Mouse (Mus musculus): Measurements from ENCODE around the gene Rtel1. TPM values are rescaled to one million over a fixed set of nuclear protein-coding genes. Genes with fewer than 3 reads are reported as not detected.

The Rtel1 gene
- polyA plus RNA-seq (2015; fragmentation: Nextera tagmentation; extraction: Ambion mirVana), result 10.0 and 10.5 TPM in 2 replicates

GRCm38 (mm10) chr2:181319248-181320102, at the start of gene Rtel1:
Rtel1 (plus strand) TSS chr2:181319739.
- H3K4me1 ChIP-seq (replicated peaks; ENCODE audit: control insufficient read depth, insufficient read depth, low read length), result 0 out of 2 replicates have a peak, but pooled peaks cover 3% of the 10 kb centered on the region

GRCm38 (mm10) chr2:181272092-181272491, 47.4 kb upstream of the Rtel1 start:
- H3K9ac ChIP-seq (ENCODE audit: low read depth, low read length), result no peak overlapping the region
- no peak for ATAC-seq
- no peak overlapping the region for H3K4me3 ChIP-seq (ENCODE audit: low read depth, low read length)
- no peaks in the 10 kb centered on the region for H3K27me3 ChIP-seq (replicated peaks; ENCODE audit: control insufficient read depth, insufficient read depth, low read length)
- no peak overlapping the region for H3K4me2 ChIP-seq (replicated peaks; ENCODE audit: low read depth)
- no peaks in the 10 kb centered on the region for H3K4me1 ChIP-seq (replicated peaks; ENCODE audit: control insufficient read depth, insufficient read depth, low read length)
- H3K9me3 ChIP-seq (ENCODE audit: control insufficient read depth), result no peaks in the 10 kb centered on the region
- peaks cover 43% of the 10 kb centered on the region for H3K36me3 ChIP-seq (ENCODE audit: control insufficient read depth, insufficient read depth)
- H3K27ac ChIP-seq (ENCODE audit: low read depth, low read length), result no peak overlapping the region
- no peak for TF ChIP-seq CTCF (IDR thresholded peaks at IDR 0.05; ENCODE audit: low read depth)
- WGBS, result 87% methylated on average over 2 of the region's 2 CpGs

More at GRCm38 (mm10) chr2:181319248-181320102, at the start of gene Rtel1:
- no peaks in the 10 kb centered on the region for H3K9me3 ChIP-seq (ENCODE audit: control insufficient read depth)
- peak within 1 kb of the TSS; percentile 43; the same call in 1 of the 2 replicates for H3K27ac ChIP-seq (ENCODE audit: low read depth, low read length)
- peak; percentile 20; the same call in 1 of the 2 replicates for TF ChIP-seq CTCF (IDR thresholded peaks at IDR 0.05; ENCODE audit: low read depth)
- peak; percentile 91 for ATAC-seq
- 6% methylated on average over 40 of the region's 40 CpGs for WGBS
- H3K4me2 ChIP-seq (replicated peaks; ENCODE audit: low read depth), result peak within 1 kb of the TSS; percentile 71
- H3K4me3 ChIP-seq (ENCODE audit: low read depth, low read length), result peak within 1 kb of the TSS; percentile 47
- H3K36me3 ChIP-seq (ENCODE audit: control insufficient read depth, insufficient read depth), result peaks cover 22% of the 10 kb centered on the region; the same call in 1 of the 2 replicates
- H3K9ac ChIP-seq (ENCODE audit: low read depth, low read length), result 0 out of 2 replicates have a peak within 1 kb of the TSS, but pooled peaks have one; percentile 19
- H3K27me3 ChIP-seq (replicated peaks; ENCODE audit: control insufficient read depth, insufficient read depth, low read length), result peaks cover 7% of the 10 kb centered on the region

DNA sequence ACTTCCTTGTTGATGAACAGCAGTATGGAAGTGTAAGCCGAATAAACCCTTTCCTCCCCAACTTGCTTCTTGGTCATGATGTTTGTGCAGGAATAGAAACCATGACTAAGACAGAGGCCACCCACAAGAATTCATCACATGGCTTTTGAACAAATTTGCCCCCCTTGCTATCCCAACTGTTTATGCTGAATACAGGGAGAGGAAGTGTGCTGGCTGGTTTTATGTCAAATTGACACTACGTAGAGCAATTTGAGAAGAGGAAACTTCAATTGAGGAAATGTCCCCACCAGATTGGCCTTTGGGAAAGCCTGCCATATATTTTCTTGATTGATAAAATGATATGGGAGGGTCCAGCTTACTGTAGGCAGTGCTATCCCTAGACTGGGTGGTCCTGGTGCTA, 45.7 kb upstream of the Rtel1 start:
- Histone ChIP-seq H3K4me3 (ENCODE audit: low read depth, low read length) (no peak overlapping the region), H3K4me2 (replicated peaks; ENCODE audit: low read depth) (no peak overlapping the region), H3K4me1 (replicated peaks; ENCODE audit: control insufficient read depth, insufficient read depth, low read length) (no peaks in the 10 kb centered on the region), H3K27me3 (replicated peaks; ENCODE audit: control insufficient read depth, insufficient read depth, low read length) (no peaks in the 10 kb centered on the region), H3K27ac (ENCODE audit: low read depth, low read length) (0 out of 2 replicates have a peak overlapping the region, but pooled peaks have one; percentile 7), H3K9ac (ENCODE audit: low read depth, low read length) (no peak overlapping the region), H3K9me3 (ENCODE audit: control insufficient read depth) (no peaks in the 10 kb centered on the region), H3K36me3 (ENCODE audit: control insufficient read depth, insufficient read depth) (peaks cover 47% of the 10 kb centered on the region)
- WGBS, result 92% methylated on average over 2 of the region's 2 CpGs
- TF ChIP-seq CTCF (IDR thresholded peaks at IDR 0.05; ENCODE audit: low read depth), result no peak
- no peak for ATAC-seq

DNA sequence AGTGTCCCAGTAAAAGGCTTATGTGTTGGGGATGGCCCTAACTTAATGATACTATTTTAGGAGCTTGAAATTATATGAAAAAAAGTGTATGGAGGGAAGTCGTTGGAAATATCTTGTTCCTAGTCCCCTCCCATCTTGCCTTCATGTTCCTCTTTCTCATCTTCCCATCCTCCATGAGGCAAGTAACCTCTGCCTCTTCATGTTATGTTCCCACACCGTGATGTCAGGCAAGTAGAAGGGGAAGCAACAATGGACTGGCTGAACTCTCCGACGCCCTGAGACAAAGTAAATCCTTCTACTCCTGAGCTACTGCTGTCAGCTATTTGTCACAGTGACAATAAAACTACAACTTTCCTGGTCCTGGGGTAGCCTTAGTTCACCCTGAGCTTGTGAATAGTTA, 44.9 kb upstream of the Rtel1 start:
- no peak overlapping the region for H3K4me3 ChIP-seq (ENCODE audit: low read depth, low read length)
- H3K9me3 ChIP-seq (ENCODE audit: control insufficient read depth), result no peaks in the 10 kb centered on the region
- no peaks in the 10 kb centered on the region for H3K27me3 ChIP-seq (replicated peaks; ENCODE audit: control insufficient read depth, insufficient read depth, low read length)
- H3K9ac ChIP-seq (ENCODE audit: low read depth, low read length), result no peak overlapping the region
- H3K36me3 ChIP-seq (ENCODE audit: control insufficient read depth, insufficient read depth), result peaks cover 46% of the 10 kb centered on the region
- TF ChIP-seq CTCF (IDR thresholded peaks at IDR 0.05; ENCODE audit: low read depth), result no peak
- 86% methylated on average over 4 of the region's 4 CpGs for WGBS
- no peaks in the 10 kb centered on the region for H3K4me1 ChIP-seq (replicated peaks; ENCODE audit: control insufficient read depth, insufficient read depth, low read length)
- no peak overlapping the region for H3K4me2 ChIP-seq (replicated peaks; ENCODE audit: low read depth)
- no peak for ATAC-seq
- no peak overlapping the region for H3K27ac ChIP-seq (ENCODE audit: low read depth, low read length)

DNA sequence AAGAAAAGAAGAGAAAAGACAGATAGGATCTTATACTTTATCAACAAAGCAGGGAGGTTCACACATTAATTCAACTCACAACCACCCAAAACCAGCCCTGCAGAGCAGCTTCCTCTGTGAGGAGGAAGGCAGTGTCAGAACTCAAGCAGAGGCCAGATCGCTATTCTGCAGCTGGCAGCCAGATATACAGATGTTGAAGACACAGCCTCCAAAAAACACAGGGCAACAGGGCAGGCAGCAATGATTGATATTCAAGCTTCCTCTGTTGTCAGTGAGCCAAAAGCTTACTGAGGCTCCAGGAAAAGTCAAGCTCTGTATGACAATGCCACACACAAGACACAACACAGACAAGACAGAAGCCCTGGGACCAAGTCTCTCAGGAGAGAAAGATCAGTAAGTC, 42.8 kb upstream of the Rtel1 start:
- H3K4me3 ChIP-seq (ENCODE audit: low read depth, low read length), result no peak overlapping the region
- H3K4me2 ChIP-seq (replicated peaks; ENCODE audit: low read depth), result no peak overlapping the region
- H3K4me1 ChIP-seq (replicated peaks; ENCODE audit: control insufficient read depth, insufficient read depth, low read length), result no peaks in the 10 kb centered on the region
- no peak for ATAC-seq
- H3K27me3 ChIP-seq (replicated peaks; ENCODE audit: control insufficient read depth, insufficient read depth, low read length), result no peaks in the 10 kb centered on the region
- 68% methylated on average over 1 of the region's 1 CpGs for WGBS
- no peaks in the 10 kb centered on the region for H3K9me3 ChIP-seq (ENCODE audit: control insufficient read depth)
- no peak overlapping the region for H3K9ac ChIP-seq (ENCODE audit: low read depth, low read length)
- peaks cover 38% of the 10 kb centered on the region for H3K36me3 ChIP-seq (ENCODE audit: control insufficient read depth, insufficient read depth)
- TF ChIP-seq CTCF (IDR thresholded peaks at IDR 0.05; ENCODE audit: low read depth), result no peak
- H3K27ac ChIP-seq (ENCODE audit: low read depth, low read length), result no peak overlapping the region

GRCm38 (mm10) chr2:181277866-181278265, 41.7 kb upstream of the Rtel1 start:
- no peak overlapping the region for H3K4me2 ChIP-seq (replicated peaks; ENCODE audit: low read depth)
- no peak overlapping the region for H3K4me3 ChIP-seq (ENCODE audit: low read depth, low read length)
- TF ChIP-seq CTCF (IDR thresholded peaks at IDR 0.05; ENCODE audit: low read depth), result no peak
- ATAC-seq, result no peak
- H3K27ac ChIP-seq (ENCODE audit: low read depth, low read length), result no peak overlapping the region
- H3K27me3 ChIP-seq (replicated peaks; ENCODE audit: control insufficient read depth, insufficient read depth, low read length), result no peaks in the 10 kb centered on the region
- peaks cover 38% of the 10 kb centered on the region for H3K36me3 ChIP-seq (ENCODE audit: control insufficient read depth, insufficient read depth)
- H3K9ac ChIP-seq (ENCODE audit: low read depth, low read length), result no peak overlapping the region
- WGBS, result 60% methylated on average over 3 of the region's 3 CpGs
- no peaks in the 10 kb centered on the region for H3K9me3 ChIP-seq (ENCODE audit: control insufficient read depth)
- no peaks in the 10 kb centered on the region for H3K4me1 ChIP-seq (replicated peaks; ENCODE audit: control insufficient read depth, insufficient read depth, low read length)

Measured in intestine, postnatal 0 days (tissue).